Mouse (Mus musculus): ENCODE results near the gene Ntn4. TPM values are rescaled to one million over a fixed set of nuclear protein-coding genes. Genes with fewer than 3 reads are reported as not detected.

The Ntn4 gene
- total RNA-seq, 4 experiments from 2014 or later = 6.3 to 7.9 (median 7.3) TPM

DNA sequence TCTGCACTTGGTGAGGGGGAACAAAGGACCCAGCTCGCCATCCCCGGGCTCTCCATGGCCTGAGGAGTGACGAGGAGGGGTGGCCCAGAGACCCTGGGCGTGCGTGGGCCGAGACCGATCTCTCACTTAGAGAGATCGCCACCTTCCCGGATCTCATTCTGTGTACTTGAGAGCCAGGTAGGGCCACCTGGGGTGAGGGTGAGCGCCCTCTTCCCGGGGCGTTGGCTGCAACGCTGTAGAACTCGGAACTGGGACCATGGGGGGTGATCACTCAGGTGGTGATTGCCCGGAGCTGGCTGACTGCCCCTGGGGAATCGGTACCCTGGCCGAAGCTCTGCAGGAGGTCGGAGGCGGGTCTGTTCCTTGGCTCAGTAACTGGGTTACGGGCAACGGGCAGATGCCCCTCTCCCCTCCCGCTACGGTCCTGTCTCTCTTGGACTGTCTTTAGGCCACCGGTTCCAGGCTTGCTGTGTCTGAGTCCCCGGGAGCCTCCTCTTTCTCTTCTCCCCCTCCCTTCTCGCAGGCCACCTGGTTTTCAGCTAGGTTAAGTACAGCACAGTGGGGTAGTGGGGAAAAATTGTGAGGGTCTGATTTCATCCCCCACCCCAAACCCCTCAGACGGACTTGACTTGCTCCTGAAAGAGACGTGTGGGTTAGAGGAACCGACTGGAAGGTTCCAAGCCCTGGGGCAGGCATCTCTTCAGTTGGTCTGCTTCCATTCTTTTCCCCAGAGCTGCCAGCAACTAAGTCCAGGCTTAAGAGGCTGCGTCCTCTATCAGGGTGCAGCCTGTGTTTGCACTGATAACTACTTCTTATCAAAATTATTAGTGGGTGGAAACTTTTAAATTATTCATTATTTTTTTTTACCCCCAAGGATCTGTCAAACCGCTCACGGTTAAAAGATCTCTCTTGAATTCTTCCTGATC lies 1.6 kb downstream of the Ntn4 start:
- DNase-seq (ENCODE audit: low spot score in 2 of 2) = no peak

DNA sequence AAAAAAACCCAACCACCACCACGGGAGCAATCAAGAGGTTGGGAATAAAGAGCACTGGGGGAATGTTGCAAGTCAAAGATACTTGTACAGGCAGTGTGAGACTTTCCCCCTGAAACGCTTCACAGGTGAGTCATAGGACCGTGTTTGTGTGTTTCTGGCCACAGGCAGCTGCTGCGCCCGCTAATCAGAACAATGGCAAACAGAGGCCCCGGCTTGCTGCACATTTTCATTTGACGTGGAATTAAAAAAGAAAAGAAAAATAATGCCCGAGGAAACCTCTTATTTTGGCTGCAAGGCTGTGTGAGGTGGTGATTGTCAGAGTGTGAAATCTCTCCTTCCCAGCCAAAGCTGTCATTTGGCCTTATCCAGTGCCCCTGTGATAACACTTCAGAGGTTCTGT lies 2.4 kb downstream of the Ntn4 start:
- no peak for DNase-seq (ENCODE audit: low spot score in 2 of 2)

DNA sequence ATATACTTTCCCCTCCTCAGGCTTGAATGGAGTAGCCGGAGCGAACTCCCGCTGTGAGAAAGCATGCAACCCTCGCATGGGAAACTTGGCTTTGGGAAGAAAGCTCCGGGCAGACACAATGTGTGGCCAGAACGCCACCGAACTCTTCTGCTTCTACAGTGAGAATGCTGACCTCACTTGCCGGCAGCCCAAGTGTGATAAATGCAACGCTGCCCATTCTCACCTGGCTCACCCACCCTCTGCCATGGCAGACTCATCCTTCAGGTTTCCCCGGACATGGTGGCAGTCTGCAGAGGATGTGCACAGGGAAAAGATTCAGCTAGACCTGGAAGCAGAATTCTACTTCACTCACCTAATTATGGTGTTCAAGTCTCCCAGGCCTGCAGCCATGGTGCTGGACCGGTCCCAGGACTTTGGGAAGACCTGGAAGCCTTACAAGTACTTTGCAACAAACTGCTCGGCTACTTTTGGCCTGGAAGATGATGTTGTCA lies 4.0 kb downstream of the Ntn4 start:
- no peak for DNase-seq (ENCODE audit: low spot score in 2 of 2)

DNA sequence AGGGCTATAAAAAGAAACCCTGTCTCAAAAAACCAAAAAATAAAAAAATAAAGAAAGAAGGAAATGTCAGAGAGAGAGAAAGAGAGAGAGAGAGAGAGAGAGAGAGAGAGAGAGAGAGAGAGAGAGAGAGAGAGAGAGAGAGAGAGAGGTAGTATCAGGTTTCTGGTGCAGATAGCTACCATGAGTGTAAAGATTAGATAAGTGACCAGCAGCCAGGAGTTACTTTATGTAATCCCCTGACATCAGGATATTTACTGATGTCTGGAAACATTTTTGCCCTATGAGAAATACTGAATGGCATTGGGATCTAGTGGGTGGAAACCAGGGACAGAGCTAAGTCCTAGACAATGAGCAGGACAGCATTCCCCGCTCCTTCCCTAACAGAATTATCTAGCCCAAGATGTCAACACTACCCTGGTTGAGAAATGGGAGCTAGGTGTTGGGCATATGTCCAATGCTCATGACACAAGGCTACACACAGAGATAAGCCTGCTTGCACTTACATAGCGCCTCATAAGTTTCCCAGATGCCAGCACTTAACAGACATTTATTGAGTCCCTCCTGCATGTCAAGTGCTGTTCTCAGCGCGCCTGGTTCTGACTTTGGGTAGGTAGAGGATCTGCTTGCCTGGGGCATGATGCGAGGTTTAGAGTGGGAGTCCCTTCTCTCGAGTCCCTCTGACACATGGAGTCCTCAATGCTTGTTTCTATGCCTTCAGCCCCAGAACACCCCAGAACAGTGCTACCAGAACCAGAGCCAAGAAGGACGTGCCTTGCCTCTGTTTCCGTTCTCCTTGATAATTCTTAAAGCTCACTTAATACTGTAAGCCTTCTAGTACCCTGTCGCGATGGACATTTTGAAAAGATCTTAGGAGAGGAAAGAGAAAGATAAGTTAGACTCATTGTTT lies 7.4 kb downstream of the Ntn4 start:
- no peak for DNase-seq (ENCODE audit: low spot score in 2 of 2)

DNA sequence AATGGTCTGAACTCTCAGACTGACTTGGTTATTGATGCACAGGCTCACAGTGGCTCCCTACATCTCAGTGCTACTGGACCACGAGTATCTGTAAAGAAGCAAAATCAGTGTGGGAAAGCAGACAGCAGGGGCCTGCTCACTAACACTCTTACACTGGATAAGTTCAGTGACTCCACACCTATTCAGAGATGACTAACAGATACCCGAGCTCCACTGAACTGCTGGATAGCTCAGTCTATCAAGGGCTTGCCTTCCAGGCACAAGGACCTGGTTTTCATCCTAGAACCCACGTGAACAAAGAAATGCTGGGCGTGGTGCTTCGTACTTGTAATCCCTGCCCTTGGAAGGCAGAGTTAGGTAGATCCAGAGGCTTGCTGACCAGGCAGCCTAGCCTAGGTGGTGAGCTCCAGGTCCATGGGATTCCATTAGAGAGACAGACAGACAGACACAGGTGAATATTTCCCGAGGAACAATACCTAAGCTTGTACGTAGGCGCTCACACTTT lies 8.2 kb downstream of the Ntn4 start:
- no peak for DNase-seq (ENCODE audit: low spot score in 2 of 2)

DNA sequence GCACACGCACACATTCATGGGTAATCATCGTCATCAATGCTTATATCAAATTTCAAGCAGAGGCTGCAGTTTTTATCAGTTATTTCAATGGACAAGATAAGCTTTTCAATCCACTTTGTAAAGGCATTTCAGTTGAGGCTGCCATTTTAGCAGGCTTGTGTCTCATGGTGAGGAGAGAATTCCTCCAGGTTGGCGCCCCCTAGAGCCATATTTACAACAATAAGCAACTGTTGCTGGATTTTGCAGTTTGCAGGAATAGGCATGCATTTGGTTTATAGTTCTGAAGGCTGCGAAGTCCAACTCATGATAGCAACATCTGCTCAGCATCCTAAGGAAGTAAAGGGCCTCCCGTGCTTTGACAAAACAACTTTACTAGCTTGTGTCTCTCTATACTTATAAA lies 8.6 kb downstream of the Ntn4 start:
- DNase-seq (ENCODE audit: low spot score in 2 of 2) = no peak

DNA sequence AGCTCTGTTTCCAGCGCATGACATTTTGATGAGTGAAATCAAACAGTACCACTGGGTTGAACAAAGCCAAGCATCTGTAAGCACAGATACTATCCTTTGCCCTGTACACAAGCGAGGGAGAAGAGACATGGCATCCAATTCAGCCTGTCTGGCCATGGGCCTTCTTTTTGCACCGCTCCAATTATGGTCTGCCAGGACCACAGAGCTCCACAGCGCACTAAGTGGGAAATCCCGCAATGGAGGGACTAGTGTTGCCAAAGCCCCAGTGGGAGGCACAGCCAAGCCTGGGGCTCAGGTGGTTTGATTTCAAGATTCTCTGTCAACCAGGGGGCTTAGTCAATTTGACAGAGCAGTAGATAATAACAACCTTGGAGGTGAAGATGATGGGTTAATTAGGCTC lies 9.1 kb downstream of the Ntn4 start:
- DNase-seq (ENCODE audit: low spot score in 2 of 2) = no peak

DNA sequence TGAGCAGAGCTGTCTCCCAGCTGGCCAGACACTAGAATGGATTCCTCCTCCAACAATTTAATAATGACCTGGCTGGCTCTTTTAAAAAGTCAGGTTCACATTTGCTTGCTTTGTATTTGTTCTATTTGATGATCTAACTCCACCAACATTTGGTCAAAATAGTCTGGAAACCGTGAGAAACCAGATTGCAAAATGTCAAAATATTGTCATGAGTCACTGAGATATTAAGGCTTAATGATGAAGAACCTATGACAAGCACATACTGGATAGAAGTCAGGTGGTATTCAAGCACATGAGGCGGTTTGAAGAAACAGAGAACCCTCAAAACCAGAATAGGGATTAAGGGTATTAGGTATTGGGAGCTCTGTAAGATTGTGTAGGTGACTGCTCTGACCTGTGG lies 12.8 kb downstream of the Ntn4 start:
- no peak for DNase-seq (ENCODE audit: low spot score in 2 of 2)

DNA sequence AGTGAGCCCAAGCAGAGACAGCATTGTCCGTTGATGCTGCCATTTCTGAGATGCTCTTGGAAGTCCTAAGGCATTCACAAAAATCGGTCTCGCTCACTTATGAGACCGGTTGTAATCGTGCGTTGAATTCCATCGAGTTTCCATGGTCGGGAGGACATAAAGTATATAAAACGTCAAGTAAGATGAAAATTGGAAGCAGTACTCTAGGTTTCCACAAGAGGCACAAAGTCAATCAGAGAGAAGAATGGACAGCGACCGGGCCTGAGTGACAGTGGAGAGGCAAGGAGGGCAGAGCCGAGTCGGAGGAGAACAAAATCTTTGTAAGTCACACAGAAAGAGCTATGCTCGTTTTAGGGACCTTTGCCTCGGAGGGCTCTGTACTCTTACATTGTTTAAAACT lies 14.9 kb downstream of the Ntn4 start:
- no peak for DNase-seq (ENCODE audit: low spot score in 2 of 2)

DNA sequence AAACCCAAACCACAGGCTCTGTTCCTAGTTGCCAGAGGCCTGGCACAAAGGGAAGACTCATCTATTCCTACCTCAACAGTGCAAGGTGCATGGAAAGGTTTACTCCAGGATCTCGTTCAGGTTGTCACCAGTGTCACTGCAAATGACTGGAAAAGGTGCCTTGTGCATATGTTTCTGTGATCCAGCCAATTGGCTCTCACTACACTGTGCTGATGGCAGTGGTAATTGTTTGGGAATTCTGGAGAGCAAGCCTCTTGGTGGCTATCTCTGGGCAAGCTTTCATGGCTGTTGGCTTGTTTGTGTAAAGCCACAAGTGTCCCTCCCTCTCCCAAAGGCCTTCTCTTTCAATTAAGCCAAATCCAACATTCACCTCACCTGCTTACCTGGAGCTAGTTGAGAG lies 19.3 kb downstream of the Ntn4 start:
- DNase-seq (ENCODE audit: low spot score in 2 of 2) = no peak

DNA sequence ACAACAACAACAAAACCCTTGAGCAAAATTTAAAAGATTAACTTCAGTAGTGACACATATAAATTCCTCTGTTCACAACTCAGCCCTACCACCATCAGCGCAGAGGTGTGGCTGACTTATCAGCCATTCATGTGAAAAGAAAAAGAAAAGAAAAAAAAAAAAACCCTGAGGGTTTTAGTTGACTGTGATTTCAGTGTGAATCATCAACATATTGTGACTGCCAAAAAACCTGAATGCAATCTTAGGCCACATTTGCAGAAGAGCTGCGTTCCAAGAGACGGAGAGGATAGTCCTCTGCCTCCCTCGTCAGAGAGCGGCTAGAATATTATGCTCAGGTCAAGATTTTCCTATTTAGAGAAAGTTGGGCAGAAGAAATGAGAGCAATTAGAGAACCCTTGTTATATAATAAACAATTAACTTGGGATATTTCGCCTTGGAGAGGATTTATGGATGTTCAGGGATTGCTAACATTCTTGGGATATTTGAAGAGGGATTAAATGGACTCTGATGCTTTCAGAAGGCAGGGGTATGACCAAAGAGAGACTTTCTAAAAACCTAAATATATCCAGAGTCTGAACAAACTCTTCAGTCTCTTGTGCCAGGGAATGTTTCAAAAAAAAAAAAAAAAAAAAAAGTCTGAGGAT lies 21.0 kb downstream of the Ntn4 start:
- no peak for DNase-seq (ENCODE audit: low spot score in 2 of 2)

DNA sequence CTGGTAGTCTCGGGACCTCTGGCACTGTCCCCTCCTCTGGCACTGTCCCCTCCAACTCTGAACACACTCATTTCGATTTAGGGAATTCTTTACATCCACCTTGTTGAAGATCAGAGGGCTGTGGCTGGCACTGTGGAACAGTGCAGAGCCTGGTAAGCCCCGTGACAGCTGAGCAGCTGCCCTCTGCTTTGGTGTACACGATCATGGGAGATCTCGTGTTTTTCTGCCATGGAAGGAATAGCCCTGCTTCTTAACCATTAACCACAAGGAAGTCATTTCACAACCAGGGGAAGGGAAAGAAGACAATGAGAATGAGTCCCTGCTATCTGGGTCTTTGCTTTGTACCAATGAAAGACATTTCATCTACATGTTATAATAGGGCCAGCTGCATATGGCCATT lies 21.5 kb downstream of the Ntn4 start:
- no peak for DNase-seq (ENCODE audit: low spot score in 2 of 2)

DNA sequence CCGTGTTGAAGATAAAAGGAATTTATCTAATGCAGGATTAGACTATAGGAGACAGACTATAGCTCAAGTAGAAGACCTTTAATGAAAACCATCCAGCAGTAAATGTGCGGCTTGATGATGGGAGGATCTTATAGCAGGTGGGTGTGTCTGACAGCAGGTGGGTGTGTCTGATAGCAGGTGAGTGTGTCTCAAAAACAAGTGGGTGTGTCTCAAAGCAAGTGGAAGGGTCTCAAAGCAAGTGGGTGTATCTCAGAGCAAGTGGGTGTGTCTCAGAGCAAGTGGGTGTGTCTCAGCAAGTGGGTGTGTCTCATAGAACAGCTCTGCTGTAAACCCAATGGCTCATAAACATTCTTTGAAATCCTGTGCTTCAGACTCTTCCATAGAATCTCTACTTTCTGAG lies 25.7 kb downstream of the Ntn4 start:
- DNase-seq (ENCODE audit: low spot score in 2 of 2) = no peak

DNA sequence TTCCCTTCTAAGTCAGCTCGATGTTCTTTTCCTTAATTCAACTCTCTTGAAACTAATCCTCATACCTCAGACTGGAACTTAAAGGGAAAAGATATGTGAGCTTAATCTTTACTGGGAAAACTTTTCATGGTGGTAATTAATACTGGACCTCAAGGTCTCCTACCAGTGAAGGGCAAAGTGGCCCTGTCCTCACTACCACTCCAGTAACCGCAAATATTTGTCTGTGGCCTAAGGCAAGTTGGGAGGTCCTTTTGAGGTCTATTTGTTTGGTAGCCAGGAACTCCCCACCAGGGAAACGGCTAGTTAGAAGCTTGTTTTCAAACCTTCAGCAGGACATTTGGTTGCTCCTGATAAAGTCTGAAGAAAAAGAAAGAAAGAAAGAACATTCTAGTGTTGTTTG lies 26.5 kb downstream of the Ntn4 start:
- no peak for DNase-seq (ENCODE audit: low spot score in 2 of 2)

DNA sequence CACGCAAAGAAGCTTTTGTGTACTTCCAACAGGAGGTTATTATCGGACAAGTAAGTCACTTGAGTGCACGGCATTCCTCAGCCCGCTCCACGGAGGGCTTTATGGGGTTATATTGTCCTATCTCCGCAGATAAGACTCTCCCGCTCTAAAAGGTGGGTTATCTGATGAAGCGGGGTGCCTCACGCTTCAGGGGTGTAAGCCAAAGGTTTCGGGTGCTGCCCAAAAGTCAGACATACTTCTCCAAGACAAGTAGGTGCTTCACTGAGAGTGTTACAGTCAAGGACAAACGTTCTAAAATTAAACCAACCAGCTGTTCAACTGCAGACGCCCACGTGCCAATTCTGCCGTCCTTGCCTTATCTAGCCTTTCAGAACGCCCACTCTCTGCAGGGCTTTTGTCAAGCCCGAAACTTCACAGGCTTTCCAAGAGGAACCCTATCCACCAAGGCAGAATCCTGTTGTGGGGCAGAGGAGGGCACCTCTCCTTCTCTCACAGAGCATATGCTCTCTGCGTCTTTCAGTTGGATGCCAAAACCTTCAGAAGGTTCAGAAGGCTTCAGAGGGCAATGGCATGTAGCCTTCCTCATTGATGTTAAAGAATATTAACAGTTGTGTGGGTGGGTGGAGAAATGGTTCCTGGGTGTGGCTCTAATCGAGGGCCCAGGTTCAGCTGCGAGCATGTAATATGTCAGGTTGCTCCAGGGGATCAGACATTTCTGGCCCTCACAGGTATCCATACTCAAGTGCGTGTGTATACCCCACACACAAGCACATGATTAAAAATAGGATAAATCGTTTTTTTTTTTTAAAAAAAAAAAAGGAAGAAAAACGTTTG lies 32.4 kb downstream of the Ntn4 start:
- DNase-seq (ENCODE audit: low spot score in 2 of 2) = no peak

DNA sequence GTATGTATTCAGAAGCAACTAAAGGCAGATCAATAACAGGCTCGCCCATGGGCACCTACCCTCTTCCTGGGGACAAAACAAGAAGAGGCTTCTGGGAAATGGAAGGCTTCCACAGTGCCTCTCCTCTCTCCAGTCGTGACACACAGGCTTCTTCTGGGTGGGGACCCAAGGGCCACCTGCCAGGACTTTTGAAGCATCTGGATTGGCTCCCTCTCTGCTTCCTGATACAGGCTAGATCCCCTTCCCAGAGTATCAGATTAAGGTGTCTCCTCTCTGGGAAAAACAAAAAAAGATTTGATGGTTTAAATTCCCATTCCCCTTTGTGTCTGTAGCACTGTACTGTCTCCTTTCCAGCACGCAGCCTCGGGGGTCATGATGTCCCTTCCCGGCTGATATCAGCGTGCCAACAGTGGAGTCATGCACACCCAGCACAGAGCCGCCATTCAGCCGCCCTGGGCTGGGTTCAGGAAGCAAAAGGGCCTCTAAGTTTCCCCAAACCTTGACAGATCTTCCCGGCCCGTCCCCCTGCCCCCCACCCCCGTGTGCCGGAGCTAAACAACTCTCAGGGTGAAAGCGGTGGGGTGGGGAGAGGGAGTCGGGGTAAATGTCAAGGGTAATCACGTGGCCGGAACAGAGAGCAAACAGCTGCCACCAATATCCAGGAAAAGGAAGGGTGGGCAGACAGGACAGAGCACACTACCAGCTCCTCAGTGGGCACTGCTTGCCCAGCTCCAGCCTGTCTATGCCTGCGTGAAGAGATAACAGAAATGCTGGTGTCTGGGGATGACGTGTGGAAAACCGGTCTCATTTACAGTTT lies 38.9 kb downstream of the Ntn4 start:
- DNase-seq (ENCODE audit: low spot score in 2 of 2) = no peak

DNA sequence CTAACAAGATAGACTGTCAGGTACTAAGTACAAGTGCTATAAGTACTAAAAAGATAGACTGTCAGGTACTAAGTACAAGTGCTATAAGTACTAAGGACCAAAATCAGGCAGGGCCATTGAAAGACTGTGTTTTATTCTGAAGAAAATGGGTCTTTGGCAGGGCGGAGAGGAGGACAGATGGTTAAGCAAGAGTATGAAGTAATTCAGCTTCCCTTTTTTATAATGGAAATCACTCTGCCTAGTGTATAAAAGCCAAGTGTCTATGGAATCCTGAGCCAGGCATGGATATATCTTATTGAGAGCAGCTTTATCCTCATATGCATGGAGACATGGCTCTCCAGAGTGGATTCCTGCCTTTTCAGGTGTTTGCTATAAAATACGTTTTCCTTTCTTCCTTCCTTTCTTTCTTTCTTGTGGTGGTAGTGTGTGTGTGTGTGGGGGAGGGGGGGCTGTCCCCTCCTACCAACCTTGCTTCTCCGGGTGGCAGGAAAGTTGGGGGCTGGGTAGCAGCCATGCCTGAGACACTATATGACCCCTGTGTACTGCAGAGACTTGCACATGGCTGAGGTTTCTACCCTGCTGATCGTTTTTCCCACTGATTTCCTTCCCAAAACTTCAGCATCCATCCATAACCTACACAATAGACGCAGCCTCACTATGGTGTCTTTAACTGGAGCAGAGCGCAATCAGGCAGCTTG lies 40.3 kb downstream of the Ntn4 start:
- no peak for DNase-seq (ENCODE audit: low spot score in 2 of 2)

DNA sequence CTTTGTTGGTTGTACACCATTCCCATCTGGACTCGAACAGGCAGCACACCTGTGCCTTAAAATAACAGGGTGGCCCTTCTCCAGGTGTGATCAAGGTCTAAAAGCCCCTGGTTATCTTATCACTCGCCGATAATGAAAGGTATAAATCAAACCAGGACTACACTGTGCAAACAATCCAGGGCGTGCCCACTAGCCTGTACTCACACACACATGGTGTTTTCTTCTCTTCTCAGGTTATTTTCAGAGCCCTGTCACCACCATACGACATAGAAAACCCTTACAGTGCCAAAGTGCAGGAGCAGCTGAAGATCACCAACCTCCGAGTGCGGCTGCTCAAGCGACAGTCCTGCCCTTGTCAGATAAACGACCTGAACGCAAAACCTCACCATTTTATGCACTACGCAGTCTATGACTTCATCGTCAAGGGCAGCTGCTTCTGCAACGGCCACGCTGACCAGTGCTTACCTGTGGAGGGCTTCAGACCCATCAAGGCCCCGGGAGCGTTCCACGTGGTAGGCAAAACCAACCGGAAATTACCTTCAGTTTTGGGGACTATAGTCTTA lies 41.8 kb downstream of the Ntn4 start:
- no peak for DNase-seq (ENCODE audit: low spot score in 2 of 2)

DNA sequence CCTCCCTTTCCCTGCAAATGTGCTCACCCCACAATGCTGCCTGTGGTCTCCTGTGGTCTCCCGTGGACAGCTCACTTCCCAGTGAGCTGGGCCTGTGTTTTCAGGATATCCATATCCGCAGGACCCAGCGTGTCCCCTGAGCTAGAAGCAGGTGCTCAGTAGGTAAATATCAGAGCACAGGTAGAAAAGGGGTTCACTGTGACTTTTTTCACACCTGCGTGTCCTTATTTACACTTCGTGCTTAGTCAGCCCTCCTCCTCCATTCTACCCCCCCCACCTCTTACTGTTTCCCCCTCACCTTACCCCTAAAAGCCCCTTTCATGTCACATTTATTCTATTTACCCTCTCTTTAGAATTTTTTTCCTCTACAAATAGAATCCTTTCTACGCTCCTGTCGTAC lies 42.7 kb downstream of the Ntn4 start:
- DNase-seq (ENCODE audit: low spot score in 2 of 2) = no peak

All from layer of hippocampus, adult 8-10 months (tissue).